Mouse (Mus musculus): ENCODE results near the gene Abcf1. TPM values are rescaled to one million over a fixed set of nuclear protein-coding genes. Genes with fewer than 3 reads are reported as not detected.
A peak's percentile ranks its signal among the peaks of the same experiment; 100 is the strongest.
"Not testable (repeated sequence)": the region's sequence is repeated elsewhere in the genome, so short reads cannot be mapped to it uniquely, and the experiment has no call there.

Abcf1 gene
- polyA plus RNA-seq, 1 experiment from 2014 or later: 55.8 TPM

DNA sequence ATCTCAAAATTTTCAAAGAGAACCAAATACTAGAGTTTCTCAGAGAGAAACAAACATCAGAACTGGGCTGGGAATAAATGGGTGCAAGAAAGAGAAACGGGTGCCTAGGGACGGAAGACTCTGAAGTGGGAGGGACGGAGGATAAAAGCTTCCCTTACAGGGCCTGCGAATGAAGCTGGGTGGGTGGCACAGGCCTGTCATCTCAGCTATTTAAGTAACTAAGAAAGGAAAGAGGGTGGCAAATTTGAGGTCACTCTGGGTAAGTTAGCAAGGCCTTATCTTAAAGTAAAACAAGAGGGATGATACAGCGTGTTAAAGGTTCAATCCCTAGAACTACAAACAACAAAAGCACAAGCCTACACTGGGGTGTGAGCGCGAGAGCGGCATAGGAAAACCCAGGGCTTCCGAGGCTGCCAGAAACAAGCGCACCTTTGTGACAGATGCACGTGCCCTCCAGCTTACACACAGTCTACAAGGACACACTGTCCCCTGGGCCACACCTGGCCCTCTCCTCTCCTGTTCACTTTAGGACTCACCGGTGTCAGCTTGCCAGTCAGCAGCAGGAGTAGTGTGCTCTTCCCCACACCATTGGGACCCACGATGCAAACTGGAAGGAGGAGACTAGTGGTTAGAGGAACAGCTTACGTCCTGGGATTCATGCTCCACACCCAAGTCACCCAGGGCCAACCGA, 10.9 kb downstream of the Abcf1 start:
- Histone ChIP-seq H3K36me3 (ENCODE audit: control insufficient read depth, insufficient read depth, low read length) (peaks cover 88% of the 10 kb centered on the region), H3K9ac (ENCODE audit: low read length) (no peak overlapping the region), H3K9me3 (replicated peaks; ENCODE audit: control insufficient read depth, low read length) (no peaks in the 10 kb centered on the region), H3K27me3 (replicated peaks; ENCODE audit: control insufficient read depth, insufficient read depth, low read length) (no peaks in the 10 kb centered on the region), H3K4me2 (ENCODE audit: low read length) (no peak overlapping the region), H3K4me1 (ENCODE audit: control insufficient read depth, insufficient read depth, low read length) (no peaks in the 10 kb centered on the region), H3K27ac (ENCODE audit: low read depth, low read length) (no peak overlapping the region), H3K4me3 (ENCODE audit: low read depth, low read length) (no peak overlapping the region)
- no peak for ATAC-seq
- DNase-seq (ENCODE audit: low spot score): no peak
- 94% methylated on average over 15 of the region's 15 CpGs for WGBS

DNA sequence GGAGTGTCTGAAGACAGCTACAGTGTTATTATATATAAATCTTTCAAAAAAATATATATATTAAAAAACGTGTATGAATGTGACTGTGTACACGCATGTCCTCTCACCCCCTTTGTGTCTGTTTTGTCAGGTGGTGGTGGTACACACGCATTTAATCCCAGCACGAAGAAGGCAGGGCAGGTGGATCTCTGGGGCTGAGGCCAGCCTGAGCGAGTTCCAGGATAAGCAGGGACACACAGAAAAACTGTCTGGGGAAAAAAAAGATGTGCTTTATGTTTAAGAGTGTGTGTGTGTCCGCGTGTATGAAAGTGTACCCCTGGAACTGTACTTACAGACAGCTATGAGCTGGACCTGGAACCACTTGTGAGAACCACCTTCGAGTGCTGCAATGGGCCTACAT, 14.9 kb downstream of the Abcf1 start:
- no peak overlapping the region for H3K9ac ChIP-seq (ENCODE audit: low read length)
- no peaks in the 10 kb centered on the region for H3K9me3 ChIP-seq (replicated peaks; ENCODE audit: control insufficient read depth, low read length)
- no peaks in the 10 kb centered on the region for H3K27me3 ChIP-seq (replicated peaks; ENCODE audit: control insufficient read depth, insufficient read depth, low read length)
- no peak overlapping the region for H3K27ac ChIP-seq (ENCODE audit: low read depth, low read length)
- H3K36me3 ChIP-seq (ENCODE audit: control insufficient read depth, insufficient read depth, low read length): peaks cover 47% of the 10 kb centered on the region
- DNase-seq (ENCODE audit: low spot score): no peak
- H3K4me1 ChIP-seq (ENCODE audit: control insufficient read depth, insufficient read depth, low read length): no peaks in the 10 kb centered on the region
- H3K4me3 ChIP-seq (ENCODE audit: low read depth, low read length): no peak overlapping the region
- no peak for ATAC-seq
- no peak overlapping the region for H3K4me2 ChIP-seq (ENCODE audit: low read length)
- 82% methylated on average over 8 of the region's 8 CpGs for WGBS

DNA sequence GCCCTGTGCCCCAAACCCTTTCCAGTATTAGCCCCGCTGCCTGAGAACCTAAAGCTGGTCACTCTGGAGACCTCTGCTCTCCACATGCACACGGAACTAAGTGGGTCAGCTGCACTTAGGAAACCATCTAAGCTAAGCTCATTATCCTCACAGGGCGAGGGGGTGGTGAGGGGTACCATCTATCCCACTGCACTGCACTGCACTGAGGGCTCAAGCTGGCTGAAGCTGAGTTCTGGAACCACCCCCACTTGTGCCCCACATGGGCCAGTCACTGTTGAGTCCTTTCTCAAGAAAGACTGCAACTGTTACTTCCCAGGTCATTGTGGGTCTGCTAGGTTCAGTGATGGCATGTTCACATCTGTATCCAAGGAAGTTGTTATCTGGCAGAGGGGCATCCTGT, 17.0 kb downstream of the Abcf1 start:
- H3K27me3 ChIP-seq (replicated peaks; ENCODE audit: control insufficient read depth, insufficient read depth, low read length); ATAC-seq; H3K27ac ChIP-seq (ENCODE audit: low read depth, low read length); DNase-seq (ENCODE audit: low spot score); H3K4me2 ChIP-seq (ENCODE audit: low read length); H3K9me3 ChIP-seq (replicated peaks; ENCODE audit: control insufficient read depth, low read length); H3K4me3 ChIP-seq (ENCODE audit: low read depth, low read length); H3K9ac ChIP-seq (ENCODE audit: low read length); H3K4me1 ChIP-seq (ENCODE audit: control insufficient read depth, insufficient read depth, low read length): not testable (repeated sequence)
- H3K36me3 ChIP-seq (ENCODE audit: control insufficient read depth, insufficient read depth, low read length): peaks cover 26% of the 10 kb centered on the region
- WGBS: 83% methylated on average over 2 of the region's 3 CpGs

DNA sequence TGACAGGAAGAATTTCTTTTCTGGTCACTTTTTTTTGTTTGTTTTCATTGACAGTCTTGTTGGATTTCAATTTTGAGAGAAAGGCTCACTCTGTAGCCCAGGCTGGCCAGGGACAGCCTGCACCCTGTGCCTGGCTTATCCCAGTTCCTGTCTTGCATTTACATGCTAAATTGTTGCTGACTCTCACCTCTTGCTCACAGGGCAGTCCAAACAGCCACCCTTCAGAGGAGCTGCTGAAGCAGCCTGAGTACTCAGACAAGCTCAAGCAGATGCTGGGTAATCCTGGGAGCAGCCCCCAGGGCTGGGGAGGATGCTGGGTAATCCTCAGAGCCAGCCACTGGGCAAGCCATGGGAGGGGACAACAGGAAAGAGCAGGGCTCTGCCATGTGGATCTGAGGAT, 18.6 kb downstream of the Abcf1 start:
- not testable (repeated sequence) for H3K4me1 ChIP-seq (ENCODE audit: control insufficient read depth, insufficient read depth, low read length); H3K4me2 ChIP-seq (ENCODE audit: low read length); H3K27me3 ChIP-seq (replicated peaks; ENCODE audit: control insufficient read depth, insufficient read depth, low read length); ATAC-seq; H3K4me3 ChIP-seq (ENCODE audit: low read depth, low read length); H3K9me3 ChIP-seq (replicated peaks; ENCODE audit: control insufficient read depth, low read length); H3K9ac ChIP-seq (ENCODE audit: low read length); DNase-seq (ENCODE audit: low spot score); H3K27ac ChIP-seq (ENCODE audit: low read depth, low read length)
- peaks cover 10% of the 10 kb centered on the region for H3K36me3 ChIP-seq (ENCODE audit: control insufficient read depth, insufficient read depth, low read length)

DNA sequence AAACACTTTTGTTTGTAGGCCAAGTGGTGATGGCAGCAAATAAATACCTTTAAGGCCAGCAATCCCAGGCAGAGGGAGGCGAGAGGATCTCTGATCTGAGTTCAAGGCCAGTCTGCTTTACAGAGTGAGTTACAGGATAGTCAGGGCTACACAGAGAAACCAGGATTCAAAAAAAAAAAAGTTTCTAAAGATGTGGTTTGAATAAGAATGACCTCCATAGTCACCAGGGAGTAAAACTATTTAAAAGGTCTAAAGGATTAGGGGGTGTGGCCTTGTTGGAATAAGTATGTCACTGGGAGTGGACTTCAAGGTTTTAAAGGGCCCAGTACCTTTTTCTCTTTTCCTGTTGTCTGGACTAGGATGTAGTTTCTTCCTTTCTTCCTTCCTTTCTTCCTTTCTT, 29.6 kb downstream of the Abcf1 start:
- no peaks in the 10 kb centered on the region for H3K27me3 ChIP-seq (replicated peaks; ENCODE audit: control insufficient read depth, insufficient read depth, low read length)
- H3K9ac ChIP-seq (ENCODE audit: low read length): no peak overlapping the region
- ATAC-seq: no peak
- 58% methylated on average over 1 of the region's 1 CpGs for WGBS
- H3K4me1 ChIP-seq (ENCODE audit: control insufficient read depth, insufficient read depth, low read length): no peaks in the 10 kb centered on the region
- H3K4me3 ChIP-seq (ENCODE audit: low read depth, low read length): no peak overlapping the region
- no peaks in the 10 kb centered on the region for H3K36me3 ChIP-seq (ENCODE audit: control insufficient read depth, insufficient read depth, low read length)
- H3K27ac ChIP-seq (ENCODE audit: low read depth, low read length): no peak overlapping the region
- H3K4me2 ChIP-seq (ENCODE audit: low read length): no peak overlapping the region
- DNase-seq (ENCODE audit: low spot score): no peak
- H3K9me3 ChIP-seq (replicated peaks; ENCODE audit: control insufficient read depth, low read length): no peaks in the 10 kb centered on the region

DNA sequence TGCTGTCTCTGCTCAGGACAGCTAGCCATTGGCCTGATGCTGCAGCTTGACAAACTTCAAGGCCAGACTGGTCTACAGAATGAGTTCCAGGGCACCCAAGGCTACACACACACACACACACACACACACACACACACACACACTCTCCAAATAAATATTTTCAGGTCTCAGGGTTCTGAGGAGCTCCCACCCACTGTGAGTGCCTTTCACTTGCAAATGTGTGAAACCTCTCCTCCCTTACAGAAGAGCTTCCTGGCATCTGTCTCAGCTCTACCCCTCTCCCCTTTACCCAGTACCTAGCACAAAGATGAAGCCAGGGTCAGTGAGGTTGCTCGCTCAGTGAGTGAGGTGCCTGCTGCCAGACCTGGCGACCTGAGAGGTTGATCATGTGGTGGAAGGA, 30.5 kb downstream of the Abcf1 start:
- H3K9me3 ChIP-seq (replicated peaks; ENCODE audit: control insufficient read depth, low read length): no peaks in the 10 kb centered on the region
- no peak overlapping the region for H3K27ac ChIP-seq (ENCODE audit: low read depth, low read length)
- DNase-seq (ENCODE audit: low spot score) (no peak), ATAC-seq (no peak)
- H3K4me3 ChIP-seq (ENCODE audit: low read depth, low read length): no peak overlapping the region
- no peak overlapping the region for H3K4me2 ChIP-seq (ENCODE audit: low read length)
- no peaks in the 10 kb centered on the region for H3K36me3 ChIP-seq (ENCODE audit: control insufficient read depth, insufficient read depth, low read length)
- 29% methylated on average over 2 of the region's 2 CpGs for WGBS
- no peaks in the 10 kb centered on the region for H3K27me3 ChIP-seq (replicated peaks; ENCODE audit: control insufficient read depth, insufficient read depth, low read length)
- no peaks in the 10 kb centered on the region for H3K4me1 ChIP-seq (ENCODE audit: control insufficient read depth, insufficient read depth, low read length)
- H3K9ac ChIP-seq (ENCODE audit: low read length): no peak overlapping the region

DNA sequence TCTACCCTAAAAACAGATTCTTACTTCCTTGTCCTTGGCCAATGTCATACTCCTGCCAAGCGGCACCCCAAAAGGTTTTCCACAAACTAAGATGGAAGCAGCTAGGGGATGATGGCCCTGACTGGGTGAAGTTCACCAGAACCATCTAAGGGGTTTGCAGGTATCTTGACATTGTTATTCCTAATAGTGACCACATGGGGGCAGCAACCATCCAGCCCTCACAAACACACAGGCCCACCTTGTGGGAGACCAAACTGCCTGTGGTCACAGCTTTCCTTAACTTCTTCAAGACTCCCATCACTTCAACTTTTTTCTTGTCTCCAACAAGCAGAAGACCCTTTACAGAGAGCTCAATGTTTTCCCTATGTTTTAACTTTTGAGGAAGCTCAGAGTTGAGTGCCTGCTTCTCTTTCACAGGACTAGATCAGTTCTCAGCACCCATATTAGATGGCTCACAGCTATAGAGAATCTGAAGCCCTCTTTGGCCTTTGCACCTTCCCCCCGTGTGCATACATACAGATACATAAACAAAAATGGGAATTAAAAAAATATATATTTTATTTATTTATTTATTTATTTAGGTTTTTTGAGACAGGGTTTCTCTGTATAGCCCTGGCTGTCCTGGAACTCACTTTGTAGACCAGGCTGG, 31.7 kb downstream of the Abcf1 start:
- no peak overlapping the region for H3K27ac ChIP-seq (ENCODE audit: low read depth, low read length)
- ATAC-seq (peak; percentile 77; the same call in 1 of the 2 replicates), DNase-seq (ENCODE audit: low spot score) (peak; percentile 68)
- H3K9me3 ChIP-seq (replicated peaks; ENCODE audit: control insufficient read depth, low read length): no peaks in the 10 kb centered on the region
- H3K9ac ChIP-seq (ENCODE audit: low read length): no peak overlapping the region
- H3K4me1 ChIP-seq (ENCODE audit: control insufficient read depth, insufficient read depth, low read length): no peaks in the 10 kb centered on the region
- H3K36me3 ChIP-seq (ENCODE audit: control insufficient read depth, insufficient read depth, low read length): no peaks in the 10 kb centered on the region
- no peak overlapping the region for H3K4me2 ChIP-seq (ENCODE audit: low read length)
- no peak overlapping the region for H3K4me3 ChIP-seq (ENCODE audit: low read depth, low read length)
- 43% methylated on average over 2 of the region's 2 CpGs for WGBS
- no peaks in the 10 kb centered on the region for H3K27me3 ChIP-seq (replicated peaks; ENCODE audit: control insufficient read depth, insufficient read depth, low read length)

DNA sequence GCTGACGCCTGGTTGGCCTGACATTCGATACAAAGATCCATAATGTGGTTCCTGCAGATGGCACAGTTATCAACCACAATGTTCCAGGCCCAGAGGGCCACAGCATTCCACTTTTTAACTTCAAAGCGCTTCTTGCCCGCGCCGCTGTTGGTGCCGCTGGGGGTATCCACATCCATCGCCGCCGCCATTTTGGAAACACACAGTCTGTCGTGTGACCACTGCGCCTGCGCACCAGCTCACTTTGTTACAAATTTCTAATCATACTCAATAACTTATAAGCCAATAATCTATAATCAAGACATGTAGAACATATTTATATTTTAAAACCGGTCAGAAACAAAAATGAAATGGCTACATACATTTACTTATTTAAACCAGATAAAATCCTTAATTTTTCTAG, 33.8 kb downstream of the Abcf1 start:
- not testable (repeated sequence) for H3K4me3 ChIP-seq (ENCODE audit: low read depth, low read length); H3K36me3 ChIP-seq (ENCODE audit: control insufficient read depth, insufficient read depth, low read length); H3K4me1 ChIP-seq (ENCODE audit: control insufficient read depth, insufficient read depth, low read length); H3K27me3 ChIP-seq (replicated peaks; ENCODE audit: control insufficient read depth, insufficient read depth, low read length); H3K4me2 ChIP-seq (ENCODE audit: low read length); H3K27ac ChIP-seq (ENCODE audit: low read depth, low read length); H3K9me3 ChIP-seq (replicated peaks; ENCODE audit: control insufficient read depth, low read length); DNase-seq (ENCODE audit: low spot score); ATAC-seq; H3K9ac ChIP-seq (ENCODE audit: low read length)
- 90% methylated on average over 14 of the region's 14 CpGs for WGBS

DNA sequence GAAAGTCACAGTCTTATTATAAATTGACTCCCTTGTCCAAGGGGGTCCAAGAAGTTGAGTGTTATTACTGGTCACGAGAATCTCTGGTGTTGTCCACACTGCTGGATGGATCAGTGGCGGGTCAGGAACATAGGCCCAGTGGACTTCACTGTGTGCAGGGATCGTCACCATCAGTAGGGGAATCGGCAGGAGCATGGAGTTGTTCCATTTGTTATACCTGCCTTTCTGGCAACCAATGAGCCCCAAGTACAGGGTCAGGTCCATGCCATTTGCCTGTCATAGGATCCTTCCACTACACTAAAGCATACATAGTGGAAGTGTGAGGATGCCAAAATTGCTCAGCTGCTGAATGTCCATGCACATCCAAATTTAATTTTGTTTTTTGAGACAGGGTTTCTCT, 37.0 kb downstream of the Abcf1 start:
- Histone ChIP-seq H3K36me3 (ENCODE audit: control insufficient read depth, insufficient read depth, low read length) (peaks cover 39% of the 10 kb centered on the region), H3K9ac (ENCODE audit: low read length) (no peak overlapping the region), H3K27me3 (replicated peaks; ENCODE audit: control insufficient read depth, insufficient read depth, low read length) (no peaks in the 10 kb centered on the region), H3K4me3 (ENCODE audit: low read depth, low read length) (no peak overlapping the region), H3K4me1 (ENCODE audit: control insufficient read depth, insufficient read depth, low read length) (no peaks in the 10 kb centered on the region), H3K9me3 (replicated peaks; ENCODE audit: control insufficient read depth, low read length) (no peaks in the 10 kb centered on the region), H3K4me2 (ENCODE audit: low read length) (no peak overlapping the region), H3K27ac (ENCODE audit: low read depth, low read length) (no peak overlapping the region)
- WGBS: 85% methylated on average over 4 of the region's 4 CpGs
- ATAC-seq (no peak), DNase-seq (ENCODE audit: low spot score) (no peak)

All from forebrain, embryonic 14.5 days (tissue).